Mouse (Mus musculus): Measurements from ENCODE around the gene Ilkap.

Ilkap gene

DNA sequence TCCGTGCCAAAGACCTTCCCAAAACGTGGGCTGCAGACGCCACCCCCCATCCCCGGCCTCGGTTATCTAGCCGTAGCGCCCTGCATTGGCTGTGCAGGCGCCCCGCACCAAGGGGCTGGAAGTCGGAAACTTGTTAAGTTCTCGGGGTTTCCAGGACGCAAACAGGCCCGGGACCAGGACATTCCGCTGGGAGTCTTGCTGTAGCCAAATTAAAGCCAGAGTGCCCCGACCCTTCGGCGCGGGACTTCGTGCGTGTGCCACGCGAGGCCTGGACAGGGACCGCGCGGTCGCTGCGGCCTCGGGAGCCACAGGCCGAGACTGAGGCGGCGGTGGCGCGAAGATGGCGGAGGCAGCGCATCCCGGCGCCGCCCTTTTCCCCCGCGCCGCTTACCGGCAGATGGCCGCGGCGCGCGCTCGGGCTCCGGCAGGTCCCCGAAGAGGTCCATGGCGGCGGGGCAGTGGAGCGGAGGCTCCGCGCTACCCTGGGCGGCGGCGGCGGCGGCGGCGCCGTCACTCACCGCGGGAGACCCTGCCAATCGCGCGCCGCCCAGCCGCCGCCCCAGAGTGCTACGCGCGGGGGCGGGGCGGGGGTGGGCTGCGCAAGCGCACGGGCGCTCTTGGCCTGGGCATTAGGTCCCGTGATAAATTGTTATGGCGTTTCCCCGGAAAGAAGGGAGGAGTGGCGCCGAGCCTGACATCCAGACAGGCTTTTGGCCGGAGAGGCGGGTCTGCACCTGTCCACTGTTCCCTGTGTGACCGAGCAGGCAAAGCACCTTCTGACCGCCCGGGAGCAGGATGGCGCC lies at the start of gene Ilkap:
TSS of gene Ilkap (minus strand) at position 556 of the 803 bp plus-strand sequence.
- DNase-seq (ENCODE audit: low read depth, low spot score), result peak; percentile 81

- no peak for DNase-seq (ENCODE audit: low read depth, low spot score)
Observed at GRCm38 (mm10) chr1:91446511-91446910, 47.9 kb upstream of the Ilkap start.

GRCm38 (mm10) chr1:91446060-91446459 lies 47.4 kb upstream of the Ilkap start:
- no peak for DNase-seq (ENCODE audit: low read depth, low spot score)

DNA sequence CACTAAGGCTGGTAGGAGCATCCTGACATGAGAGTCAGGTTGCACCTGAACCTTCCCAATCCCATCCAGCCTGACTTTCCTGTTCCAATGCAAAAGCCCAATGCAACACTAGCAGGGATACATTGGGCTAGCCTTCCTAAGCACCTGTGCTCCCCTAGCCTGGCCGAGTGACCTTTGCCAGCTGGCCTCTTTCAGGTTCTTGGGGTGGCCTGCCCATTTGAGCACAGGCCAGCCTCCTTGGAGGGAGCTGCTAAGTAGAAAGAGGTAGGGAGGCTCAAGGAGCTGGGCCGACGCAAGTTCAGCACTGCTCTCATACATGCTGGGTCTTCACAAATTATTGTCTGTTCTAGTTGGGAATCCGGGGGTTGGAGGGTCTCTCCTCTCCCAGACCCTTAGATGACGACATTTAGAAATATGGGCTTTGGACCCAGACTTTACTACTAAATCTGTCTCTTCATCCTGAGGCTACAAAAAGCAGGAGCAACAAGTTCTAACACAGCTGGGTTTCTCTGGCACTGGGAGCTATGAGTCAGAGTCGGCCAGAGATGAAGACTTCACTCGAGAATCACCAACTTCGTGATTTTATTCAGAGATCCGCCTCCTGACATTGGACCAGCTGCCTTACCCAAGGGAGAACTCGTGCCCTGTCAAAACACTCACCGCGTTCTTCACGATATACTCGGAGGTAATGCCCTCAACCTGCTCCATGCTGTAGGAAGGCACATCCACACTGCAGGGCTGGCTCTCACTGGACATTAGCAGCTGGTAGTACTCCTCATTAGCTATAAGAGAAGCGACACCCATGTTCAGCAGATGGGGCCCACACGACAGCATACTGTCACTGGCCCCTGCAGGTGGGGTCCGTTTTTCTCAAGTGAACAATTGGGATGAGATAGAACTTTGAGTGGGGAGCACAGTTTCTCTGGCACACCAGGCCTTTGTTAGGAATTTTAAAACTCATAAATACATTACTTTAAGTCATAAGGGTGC lies 46.5 kb upstream of the Ilkap start:
- DNase-seq (ENCODE audit: low read depth, low spot score), result no peak

GRCm38 (mm10) chr1:91442350-91442990 lies 43.9 kb upstream of the Ilkap start:
- no peak for DNase-seq (ENCODE audit: low read depth, low spot score)

GRCm38 (mm10) chr1:91441855-91442254 lies 43.2 kb upstream of the Ilkap start:
- no peak for DNase-seq (ENCODE audit: low read depth, low spot score)

GRCm38 (mm10) chr1:91439776-91440175 lies 41.2 kb upstream of the Ilkap start:
- no peak for DNase-seq (ENCODE audit: low read depth, low spot score)

DNA sequence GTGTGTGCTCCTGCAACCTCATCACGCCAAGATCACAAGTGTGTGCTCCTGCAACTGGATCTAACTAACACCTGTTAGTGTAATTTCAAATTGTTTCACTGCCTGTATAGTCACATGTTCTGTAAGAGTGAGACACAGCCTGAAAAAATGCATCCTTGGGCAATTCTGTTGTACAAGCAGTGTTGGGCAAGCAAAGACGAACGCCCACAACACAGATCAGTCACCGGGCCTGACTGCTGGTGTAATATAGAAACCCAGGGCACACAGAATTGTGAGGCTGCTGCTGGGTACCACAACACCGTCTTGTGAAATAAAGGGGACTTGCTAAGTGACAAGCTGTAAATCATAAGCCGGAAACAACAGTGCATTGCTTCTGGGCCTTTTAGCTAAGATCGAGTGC lies 39.0 kb upstream of the Ilkap start:
- no peak for DNase-seq (ENCODE audit: low read depth, low spot score)

- no peak for DNase-seq (ENCODE audit: low read depth, low spot score)
Observed at GRCm38 (mm10) chr1:91437083-91437400, 38.4 kb upstream of the Ilkap start.

- no peak for DNase-seq (ENCODE audit: low read depth, low spot score)
Observed at GRCm38 (mm10) chr1:91436380-91437082, 37.9 kb upstream of the Ilkap start.

- DNase-seq (ENCODE audit: low read depth, low spot score), result no peak
Observed at GRCm38 (mm10) chr1:91435606-91436130, 37.1 kb upstream of the Ilkap start.

GRCm38 (mm10) chr1:91434905-91435304 lies 36.3 kb upstream of the Ilkap start:
- no peak for DNase-seq (ENCODE audit: low read depth, low spot score)

- DNase-seq (ENCODE audit: low read depth, low spot score), result no peak
Observed at GRCm38 (mm10) chr1:91430761-91431160, 32.1 kb upstream of the Ilkap start.

DNA sequence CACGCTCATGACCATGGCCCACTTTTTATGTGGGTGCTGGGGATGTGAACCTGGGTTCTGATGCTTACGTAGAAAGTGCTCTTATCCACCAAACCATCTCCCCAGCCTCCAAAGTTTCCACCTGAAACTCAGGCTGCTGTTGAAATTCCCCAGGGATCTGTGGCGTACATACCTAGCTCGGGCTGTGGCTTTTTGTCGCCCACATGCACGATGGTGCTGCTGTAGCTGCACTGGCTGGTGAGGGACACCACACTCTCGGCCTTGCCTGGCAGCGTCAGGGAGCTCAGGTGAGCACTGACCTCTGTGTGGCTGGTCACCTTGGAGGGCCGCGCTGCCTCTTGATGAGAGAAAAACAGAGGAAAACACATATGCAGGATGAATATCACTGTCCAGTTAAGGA lies 30.6 kb upstream of the Ilkap start:
- no peak for DNase-seq (ENCODE audit: low read depth, low spot score)

GRCm38 (mm10) chr1:91428614-91429013 lies 30.0 kb upstream of the Ilkap start:
- peak; percentile 75 for DNase-seq (ENCODE audit: low read depth, low spot score)

DNA sequence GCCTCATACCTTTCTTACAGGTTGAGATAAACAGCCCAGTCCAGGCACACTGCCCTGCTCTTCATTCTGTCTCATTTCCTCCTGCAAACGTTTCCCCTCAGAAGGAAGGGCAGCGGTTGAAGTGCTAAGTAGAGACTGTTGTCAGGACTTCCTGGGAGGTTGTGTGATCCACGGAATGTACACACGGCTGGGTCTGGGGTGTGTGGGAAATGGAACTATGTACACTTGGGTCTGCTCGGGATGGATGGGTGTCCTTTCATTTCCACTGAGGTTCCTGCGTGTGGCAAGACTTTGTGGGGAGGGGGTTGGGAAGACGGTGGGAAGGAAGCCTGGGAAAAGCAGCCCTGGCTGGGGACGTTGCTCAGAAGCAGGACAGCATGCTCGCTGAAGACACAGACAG lies 27.8 kb upstream of the Ilkap start:
- DNase-seq (ENCODE audit: low read depth, low spot score), result no peak

DNA sequence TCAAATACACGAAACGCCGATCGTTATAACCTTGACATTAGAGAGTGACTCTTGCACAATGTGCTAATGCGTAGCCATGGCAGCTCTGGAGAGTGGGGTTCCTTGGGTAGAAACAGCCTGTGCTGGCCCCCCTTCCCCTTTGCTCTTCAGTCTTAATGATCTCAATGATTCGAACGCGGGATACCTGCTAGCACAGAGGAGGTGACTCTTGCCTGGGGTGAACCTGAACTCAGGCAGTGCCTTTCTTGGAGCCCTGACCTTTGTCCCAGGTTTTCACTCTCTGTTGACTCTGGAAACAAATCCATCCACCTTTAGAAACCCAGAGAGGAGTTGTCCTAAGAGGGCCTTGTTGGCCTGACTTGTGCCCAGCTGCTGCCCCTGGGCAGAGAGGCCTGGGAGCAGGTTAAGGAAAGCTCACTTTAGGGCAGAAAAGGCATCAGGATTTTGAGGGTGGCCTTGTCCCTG lies 22.0 kb upstream of the Ilkap start:
- no peak for DNase-seq (ENCODE audit: low read depth, low spot score)

DNA sequence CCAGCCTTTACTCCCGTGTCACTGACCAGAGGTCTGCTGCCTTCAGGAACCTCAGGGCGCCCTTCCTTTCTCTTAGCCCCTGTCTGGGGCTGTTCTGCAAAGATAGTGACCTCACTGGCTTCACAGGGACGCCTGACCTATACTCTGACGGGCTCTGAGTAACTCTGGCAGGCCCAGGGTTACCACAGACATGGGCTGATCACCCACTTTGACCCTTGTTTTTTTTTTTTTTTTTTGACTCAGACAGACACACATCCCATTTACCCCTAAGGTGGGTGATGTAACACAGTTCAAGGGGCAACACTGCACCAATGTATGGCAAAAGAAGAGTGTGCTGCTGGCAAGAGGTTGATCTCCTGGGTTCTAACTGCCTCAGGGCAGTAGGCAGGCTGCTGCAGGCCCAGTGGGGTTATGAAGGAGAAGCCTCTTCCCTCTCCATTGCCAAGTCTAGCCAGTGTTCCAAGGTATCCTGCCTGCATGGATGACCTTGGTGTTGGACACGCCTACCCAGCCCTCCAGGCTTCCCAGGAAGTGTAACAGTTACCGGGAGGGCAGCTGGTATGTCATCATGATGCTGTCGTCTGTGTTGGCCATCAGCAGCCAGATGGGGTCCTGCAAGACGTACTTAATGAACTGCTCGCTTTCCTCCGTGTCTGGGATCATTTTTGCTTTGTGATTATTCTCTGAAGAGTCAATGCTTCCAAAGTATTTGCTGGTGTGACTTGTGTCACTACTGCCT lies 21.4 kb upstream of the Ilkap start:
- DNase-seq (ENCODE audit: low read depth, low spot score), result no peak

GRCm38 (mm10) chr1:91417991-91418390 lies 19.4 kb upstream of the Ilkap start:
- no peak for DNase-seq (ENCODE audit: low read depth, low spot score)

- DNase-seq (ENCODE audit: low read depth, low spot score), result no peak
Observed at GRCm38 (mm10) chr1:91415311-91415710, 16.7 kb upstream of the Ilkap start.

Data from embryo, embryonic 11.5 days (tissue).